Mouse (Mus musculus) testis, postnatal 14 days (tissue): ENCODE data around the gene Stk11ip.
A peak's percentile ranks its signal among the peaks of the same experiment; 100 is the strongest.

ENCODE experiments used
- DNase-seq: peaks from one replicate; pipeline ENCODE4 v3.0.0; 2021; ENCODE audit warnings: low spot score

Gene Stk11ip

DNA sequence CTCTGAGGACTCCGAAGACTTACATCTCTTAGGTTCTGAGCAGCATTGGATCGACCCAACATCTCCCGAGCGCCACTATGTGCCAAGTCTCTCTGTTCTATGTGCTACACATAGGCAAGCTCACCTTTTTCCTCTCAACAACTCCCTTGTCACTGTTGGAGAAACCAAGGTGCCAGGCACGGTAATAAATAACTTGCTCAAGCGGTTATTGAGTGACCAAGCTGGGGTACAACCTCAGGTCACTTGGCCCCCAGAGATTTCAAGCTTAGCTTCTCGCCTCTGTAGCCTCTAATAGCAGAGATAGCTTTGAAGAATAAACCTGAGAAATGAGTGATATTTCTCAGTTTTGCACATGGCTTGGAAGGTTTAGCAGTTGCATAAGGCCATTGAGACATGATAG lies 20.2 kb downstream of the Stk11ip start:
- no peak for DNase-seq

DNA sequence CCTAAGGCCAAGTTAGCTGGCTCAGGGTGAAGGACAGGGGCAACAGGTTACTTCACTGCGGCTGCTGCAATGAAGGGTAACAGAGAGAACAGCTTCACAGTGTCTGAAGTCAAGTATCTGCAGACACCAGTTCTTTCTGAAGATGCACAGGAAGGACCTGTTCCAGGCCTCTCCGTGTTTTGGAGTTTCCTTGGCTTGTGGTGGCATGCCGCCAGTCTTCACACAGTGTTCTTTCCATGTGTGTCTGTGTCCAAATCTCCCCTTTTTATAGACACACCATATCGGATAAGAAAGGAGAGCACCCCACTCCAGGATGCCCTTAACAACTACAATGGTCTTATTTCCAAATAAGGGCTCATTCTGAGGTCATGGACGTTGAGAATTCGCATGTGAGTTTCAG lies 23.0 kb downstream of the Stk11ip start:
- DNase-seq = peak; percentile 68

DNA sequence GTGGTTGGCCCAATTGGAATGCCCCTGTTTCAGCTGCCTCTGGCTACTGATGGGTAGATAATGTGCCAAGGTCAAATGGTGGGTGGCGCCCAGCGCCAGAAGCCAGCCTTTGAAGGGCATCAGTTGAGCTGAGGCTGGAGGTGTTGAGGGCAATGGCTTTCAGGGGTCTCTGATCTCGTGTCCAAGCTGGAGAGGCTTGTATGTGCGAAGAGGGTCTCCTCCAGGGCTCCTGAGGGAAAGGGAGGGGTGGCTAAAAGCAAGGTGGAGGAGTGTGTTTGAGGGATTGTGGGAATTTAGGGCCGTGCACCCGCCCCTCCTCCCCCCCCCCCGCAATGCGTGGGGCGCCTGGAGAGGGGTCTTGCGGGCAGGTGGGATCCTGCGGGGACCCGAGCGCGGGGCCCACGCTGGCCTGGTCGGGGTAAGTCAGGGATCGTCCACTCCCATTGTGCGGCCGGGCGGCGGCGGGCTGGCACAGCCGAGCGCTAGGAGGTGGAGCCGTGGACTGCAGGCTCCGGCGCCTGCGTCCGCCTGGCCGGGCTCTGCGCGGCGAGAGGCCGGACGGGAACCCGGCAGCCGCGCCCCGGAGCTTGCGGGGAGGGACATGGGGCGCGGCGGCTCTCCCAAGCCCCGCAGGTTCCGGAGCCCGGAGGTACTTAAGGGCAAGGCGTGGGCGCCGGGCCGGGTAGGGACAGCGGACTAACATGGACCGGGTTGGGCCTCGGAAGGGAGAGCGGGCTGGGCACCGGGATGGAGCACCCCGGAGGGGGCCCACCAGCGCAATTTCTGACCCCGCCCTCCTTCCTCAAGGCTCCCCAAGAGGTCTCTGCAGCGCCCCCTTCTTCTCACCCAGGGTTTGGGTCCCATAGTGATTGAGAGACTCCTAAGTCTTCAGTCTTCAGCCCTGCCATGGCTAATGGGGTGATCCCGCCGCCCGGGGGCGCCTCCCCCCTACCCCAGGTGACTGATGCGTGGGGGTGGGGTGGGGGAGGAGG lies 24.9 kb downstream of the Stk11ip start, which contains the start of gene Slc4a3:
Gene Slc4a3 (plus strand): TSS at position 302 of the 992 bp plus-strand sequence.
- DNase-seq = peak; percentile 45

- no peak for DNase-seq
Measured at GRCm38 (mm10) chr1:75547351-75547750, 26.0 kb downstream of the Stk11ip start.

DNA sequence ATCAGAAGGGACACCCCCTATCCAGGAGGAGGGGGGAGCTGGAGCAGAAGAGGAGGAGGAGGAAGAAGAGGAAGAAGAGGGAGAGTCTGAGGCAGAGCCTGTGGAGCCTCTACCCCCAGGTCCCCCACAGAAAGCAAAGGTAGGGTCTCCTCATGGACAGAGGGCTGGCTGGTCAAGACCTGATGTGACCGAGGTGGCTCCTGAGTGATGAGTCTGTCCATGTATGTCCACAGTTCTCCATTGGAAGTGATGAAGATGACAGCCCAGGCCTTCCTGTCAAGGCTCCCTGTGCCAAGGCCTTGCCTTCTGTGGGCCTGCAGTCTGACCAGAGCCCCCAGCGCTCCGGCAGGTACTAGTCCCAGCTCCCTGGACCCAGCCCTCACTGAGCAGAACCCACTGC lies 26.8 kb downstream of the Stk11ip start:
- no peak for DNase-seq

DNA sequence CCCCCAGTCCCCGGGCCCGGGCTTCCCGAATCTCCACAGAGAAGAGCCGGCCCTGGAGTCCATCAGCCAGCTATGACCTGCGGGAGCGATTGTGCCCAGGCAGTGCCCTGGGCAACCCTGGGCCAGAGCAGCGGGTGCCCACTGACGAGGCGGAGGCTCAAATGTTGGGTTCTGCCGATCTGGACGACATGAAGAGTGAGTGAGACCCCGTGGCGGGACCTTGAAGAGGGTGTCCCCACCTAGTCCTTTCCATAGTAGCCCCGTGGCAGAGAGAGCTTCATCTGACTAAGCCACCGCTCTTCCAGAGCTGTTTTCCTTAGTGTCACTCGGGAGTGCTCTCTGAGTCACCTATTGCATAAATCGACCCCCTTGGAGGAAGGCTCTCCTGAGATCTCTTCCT lies 27.5 kb downstream of the Stk11ip start:
- DNase-seq = no peak

DNA sequence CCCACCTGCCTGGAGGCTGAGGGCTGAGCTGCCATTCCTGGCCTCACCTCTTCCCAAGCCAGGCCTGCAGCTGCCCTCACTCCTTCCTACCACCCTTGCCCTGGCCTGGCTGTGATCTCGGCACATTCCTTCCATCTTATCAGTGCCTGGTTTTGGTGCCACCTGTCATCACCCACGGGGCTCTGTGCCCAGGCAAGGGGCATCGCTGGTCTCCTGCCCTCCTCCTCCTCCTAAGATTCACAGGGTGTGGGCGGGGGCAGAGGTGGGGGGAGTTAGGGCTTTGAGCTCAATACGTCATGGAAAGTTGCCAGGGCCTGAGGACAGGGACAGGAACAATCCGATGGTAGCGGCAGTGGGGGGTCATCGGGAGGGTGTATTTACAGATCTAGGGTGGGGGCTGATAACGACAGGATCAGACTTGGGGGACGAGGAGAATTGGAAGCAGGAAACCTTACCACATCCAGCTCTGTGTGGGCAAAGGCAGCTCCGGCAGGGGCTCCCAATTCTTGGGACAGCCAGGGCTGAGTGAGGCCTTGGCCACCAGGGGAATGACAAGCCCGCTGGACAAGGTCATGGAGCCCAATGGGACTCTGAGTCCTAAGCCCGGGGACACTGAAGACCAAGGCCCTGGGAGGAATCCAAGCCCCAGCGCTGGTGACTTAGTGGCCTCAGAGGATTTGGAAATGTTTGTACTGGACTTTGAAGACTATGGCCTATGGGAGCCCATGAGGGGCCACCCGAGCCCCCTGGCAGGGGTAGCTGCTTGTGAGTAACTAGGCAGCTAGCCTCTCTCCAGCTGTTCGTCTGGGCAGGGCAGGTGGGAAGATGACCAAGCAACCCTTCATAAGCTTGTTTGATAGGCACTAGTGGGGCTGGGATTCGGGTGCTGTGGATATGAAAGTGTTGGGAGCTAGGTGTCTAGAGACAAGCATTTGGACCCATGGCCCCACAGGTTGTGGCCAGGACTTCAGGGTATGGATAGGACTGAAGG lies 28.3 kb downstream of the Stk11ip start:
- no peak for DNase-seq

GRCm38 (mm10) chr1:75550586-75550985 lies 29.3 kb downstream of the Stk11ip start:
- DNase-seq = no peak

DNA sequence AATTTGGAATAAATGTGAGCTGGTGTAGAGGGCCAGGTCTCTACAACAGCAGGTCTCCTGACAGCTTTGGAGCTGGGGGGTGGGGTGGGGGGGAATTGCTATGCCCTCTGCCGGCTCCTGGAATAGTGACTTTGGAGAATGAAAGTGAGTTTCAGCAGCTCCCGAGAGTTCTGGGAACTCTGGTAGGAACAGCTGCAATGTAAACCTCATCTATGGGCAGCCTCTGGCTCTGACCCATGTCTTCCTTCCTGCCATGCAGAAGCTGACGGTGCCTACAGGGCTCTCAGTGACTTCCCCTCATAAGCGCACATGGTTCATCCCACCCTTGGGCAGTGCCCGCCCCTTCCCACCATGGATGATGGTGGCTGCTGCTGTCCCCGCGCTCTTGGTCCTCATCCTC lies 34.4 kb downstream of the Stk11ip start:
- DNase-seq = no peak

GRCm38 (mm10) chr1:75556143-75556781 lies 34.9 kb downstream of the Stk11ip start:
- DNase-seq = no peak

DNA sequence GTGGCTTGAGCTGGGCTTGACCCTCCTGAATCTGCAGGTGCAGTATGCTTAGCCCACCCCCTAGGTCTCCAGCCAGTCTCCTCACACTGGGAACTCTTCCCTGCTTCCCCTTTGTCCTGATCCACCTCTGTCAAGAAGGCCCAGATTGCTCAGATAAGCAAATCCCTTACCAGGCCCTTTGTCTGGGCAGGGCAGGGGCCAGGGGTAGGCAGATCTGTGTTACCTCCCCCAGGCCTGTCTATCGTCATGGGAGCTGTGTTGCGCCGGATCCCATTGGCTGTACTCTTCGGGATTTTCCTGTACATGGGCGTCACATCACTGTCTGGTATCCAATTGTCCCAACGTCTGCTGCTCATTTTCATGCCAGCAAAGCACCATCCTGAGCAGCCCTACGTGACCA lies 35.7 kb downstream of the Stk11ip start:
- DNase-seq = no peak

- no peak for DNase-seq
Measured at GRCm38 (mm10) chr1:75558388-75559178, 37.3 kb downstream of the Stk11ip start.

DNA sequence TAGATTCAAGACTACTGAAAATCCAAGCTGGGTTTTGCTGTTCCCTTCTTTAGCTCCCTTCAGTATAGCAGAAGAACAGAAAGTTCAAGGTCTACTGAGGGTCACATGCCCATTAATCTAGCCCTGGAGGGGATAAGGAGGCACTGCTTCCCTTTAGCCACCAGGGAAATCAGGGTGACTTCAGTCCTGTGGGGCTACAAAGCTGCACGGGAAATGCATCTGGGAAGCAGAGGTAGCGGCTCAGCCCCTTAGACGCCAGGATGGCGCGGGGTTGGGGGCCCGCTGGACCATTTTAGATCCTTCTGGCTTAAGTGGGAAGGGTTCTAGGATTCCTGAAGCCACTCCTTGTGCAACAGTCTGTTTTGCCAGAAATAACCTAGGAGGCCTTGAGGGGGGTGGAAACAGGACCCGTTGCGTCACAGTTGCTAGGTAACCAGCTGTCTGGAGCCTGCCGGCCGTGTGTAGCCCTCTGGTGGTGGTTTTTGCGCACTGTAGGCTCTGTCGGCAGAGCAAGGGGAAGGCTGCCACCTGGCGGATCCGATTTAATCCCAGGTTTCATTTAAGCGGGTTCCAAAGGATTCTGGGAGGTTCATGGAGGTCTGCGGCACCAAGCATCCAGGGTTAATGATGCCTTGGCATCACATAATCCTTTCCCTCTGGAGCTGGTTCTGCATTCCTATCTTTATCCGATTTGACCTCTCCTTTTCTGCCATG lies 38.0 kb downstream of the Stk11ip start:
- DNase-seq = peak; percentile 85

DNA sequence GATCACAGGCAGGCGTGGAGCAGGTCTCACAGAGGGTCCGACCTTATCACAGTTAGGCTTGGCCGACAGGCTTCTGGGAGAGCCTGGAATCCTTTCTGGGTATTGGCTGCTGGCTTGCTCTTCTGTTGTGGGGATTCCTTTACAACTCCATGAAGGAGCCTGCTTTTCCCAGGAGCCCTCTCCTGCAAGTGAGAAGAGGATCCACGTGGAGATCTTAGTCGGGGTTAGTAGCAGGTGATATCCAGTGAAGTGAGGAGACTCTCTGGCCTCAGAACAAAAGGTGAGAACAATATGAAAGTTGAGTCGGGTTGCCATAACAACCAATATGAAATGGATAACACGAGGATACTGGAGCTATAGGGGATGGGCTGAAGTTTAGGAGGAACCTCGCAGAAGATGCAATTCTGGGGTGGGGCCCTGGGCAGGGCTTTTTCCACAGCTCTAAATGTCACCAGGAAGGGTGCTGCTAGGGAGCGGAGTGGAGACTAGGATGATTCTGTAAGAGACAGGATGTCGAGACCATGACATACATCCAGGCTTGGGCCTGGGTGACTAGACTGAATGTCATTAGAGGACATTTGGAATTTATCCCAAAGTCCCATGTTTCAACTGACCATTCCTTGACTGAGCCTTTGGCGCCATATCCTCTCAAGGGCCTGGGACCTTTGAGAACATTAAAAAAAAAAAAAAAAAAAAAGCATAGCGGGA lies 39.0 kb downstream of the Stk11ip start:
- DNase-seq = no peak

DNA sequence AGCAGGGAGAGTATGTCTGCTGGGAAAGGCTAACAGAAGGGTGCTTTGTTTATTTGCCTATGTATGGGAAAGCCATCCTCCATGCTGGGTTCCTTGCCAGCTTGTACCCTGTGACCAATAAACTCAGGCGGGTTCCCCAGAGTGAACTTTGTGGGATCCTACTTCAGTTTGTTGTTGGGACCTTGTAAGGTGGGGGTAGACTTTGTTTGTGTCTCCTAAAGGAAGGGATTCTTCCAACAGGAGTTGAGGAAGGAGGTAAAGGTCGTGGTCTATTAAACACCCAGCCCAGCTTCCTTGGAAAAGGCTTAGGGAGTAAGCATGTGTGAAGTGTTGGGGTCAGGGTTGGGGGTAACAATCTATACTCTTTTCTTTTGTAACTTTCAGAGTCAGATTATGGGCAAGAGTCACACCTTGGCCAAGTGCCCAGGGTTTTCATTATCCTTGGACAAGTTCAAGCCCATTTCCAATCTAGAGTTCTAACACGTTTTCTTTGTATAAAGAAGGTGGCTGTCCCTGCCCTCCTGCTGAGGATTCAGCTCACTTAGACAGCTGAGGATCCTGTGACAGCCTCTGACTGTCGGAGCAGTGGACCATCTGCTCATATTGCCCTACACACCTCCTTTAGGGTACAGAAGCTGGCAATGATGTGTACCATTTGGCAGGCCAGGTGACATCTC lies 40.0 kb downstream of the Stk11ip start:
- DNase-seq = no peak

DNA sequence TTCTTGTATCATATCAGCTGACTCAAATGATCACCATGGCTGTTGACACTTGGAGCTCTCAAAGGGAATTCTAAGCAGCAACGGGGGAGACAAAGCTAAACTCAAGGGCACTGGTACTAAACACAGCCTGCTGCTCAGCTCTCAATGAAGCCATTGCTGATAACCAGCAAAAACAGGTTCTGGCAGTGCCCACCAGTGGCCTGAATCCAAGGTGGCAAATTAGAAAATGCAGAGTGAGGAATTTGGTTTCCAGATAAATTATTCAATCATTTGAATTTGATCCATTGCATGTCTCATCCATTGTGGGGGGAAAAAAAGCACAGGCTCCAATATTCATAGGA lies 40.5 kb downstream of the Stk11ip start:
- DNase-seq = no peak

DNA sequence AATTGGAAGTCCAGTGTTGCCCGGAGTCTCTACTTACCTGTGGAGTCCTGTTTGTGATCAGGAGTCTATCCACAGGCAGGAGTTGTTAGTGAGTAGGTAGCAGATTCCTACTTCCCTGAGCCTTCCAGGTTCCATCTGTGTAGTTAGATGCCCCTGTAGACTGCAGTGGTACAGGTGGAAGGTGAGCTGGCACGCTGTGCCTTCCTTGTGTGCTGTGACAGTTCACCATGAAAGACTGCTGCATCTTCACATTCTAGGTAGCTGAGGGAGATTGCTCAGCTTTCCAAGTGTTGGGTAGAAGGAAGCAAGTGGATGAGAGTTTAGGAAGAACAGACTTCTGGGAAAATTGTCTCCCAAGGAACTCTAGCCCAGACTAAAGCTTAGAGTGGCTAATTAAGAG lies 42.8 kb downstream of the Stk11ip start:
- no peak for DNase-seq

GRCm38 (mm10) chr1:75564916-75565315 lies 43.6 kb downstream of the Stk11ip start:
- DNase-seq = no peak

GRCm38 (mm10) chr1:75565616-75566015 lies 44.3 kb downstream of the Stk11ip start:
- no peak for DNase-seq
